Mouse (Mus musculus) liver, postnatal 0 days (tissue): ENCODE measurements around the gene Cited4.

Experiments
- CTCF ChIP-seq: sonication (generic); IDR thresholded peaks from 2 replicates; pipeline ENCODE4 v1.5.1; 2016; ENCODE audit warnings: antibody characterized with exemption, low read depth
- EP300 ChIP-seq: IDR thresholded peaks from 2 replicates; pipeline ENCODE4 v1.6.1; 2016; ENCODE audit warnings: antibody characterized with exemption, low read depth, mild to moderate bottlenecking

DNA sequence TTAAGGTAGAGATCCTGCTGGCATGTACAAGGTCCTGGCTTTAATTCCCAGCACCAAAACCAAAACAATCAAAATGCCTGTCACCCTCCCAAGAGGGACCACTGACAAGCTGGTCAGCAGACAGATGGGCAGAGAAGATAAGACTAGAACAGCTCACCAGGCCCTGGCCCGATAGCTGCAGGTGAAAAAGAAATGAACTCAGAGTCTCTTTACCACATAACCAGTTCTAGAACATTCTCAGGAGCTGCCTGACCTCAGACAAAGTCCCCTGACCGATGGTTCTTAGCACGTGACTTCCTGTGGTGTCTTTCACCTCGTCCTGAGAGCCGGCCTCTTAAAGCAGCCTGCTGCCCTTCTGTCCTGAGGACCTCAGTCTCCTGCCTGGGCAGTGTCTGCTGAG, 3.2 kb downstream of the Cited4 start:
- TF ChIP-seq CTCF: no peak
- TF ChIP-seq EP300: peak; percentile 42; the same call in 1 of the 2 replicates
